Mouse (Mus musculus): Measurements from ENCODE around the gene Cyp2s1. TPM values are rescaled to one million over a fixed set of nuclear protein-coding genes. Genes with fewer than 3 reads are reported as not detected.
A peak's percentile ranks its signal among the peaks of the same experiment; 100 is the strongest.

Cyp2s1 gene
- 0.25 and 0.34 TPM in 2 replicates for polyA plus RNA-seq (2016; fragmentation: Nextera tagmentation; extraction: Ambion mirVana)

DNA sequence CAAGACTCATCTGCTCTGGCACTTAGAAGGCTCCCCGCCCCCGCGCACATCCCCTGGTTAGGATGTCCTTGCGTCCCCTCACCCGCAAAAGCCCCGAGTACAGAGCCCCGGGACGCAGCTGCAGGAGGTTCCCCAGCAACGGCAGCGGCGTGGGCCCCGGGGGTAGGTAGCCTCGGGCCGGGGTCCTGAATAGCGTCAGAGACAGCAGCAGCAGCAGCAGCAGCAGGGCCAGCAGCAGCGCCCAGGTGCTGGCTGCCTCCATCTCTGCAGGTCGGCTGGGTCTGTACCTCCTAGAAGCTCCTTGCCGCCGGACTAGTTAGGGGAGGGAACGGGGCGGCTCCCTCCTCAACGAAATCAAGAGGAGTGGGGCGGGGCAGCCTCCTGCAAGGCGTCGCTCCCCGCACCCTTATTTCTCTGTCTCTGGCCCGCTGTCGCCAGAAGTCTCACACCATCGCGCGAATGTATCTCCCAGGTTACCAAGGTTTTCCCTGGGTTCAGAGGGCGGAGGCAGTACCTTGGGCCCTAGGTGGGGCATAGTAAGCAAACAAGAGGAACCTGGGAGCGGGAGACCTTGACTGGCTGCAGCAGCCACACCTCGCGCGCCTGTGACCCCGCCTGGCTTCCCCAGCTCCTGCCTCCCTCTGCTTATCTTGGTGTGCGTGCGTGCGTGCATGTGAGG, at the start of gene Cyp2s1:
TSS of gene Cyp2s1 (minus strand) at position 673 of the 679 bp plus-strand sequence.
- WGBS: under 1% methylated on average over 40 of the region's 40 CpGs
- Histone ChIP-seq H3K9me3 (replicated peaks) (no peaks in the 10 kb centered on the region), H3K27ac (replicated peaks) (peak within 1 kb of the TSS; percentile 13; the same call in 1 of the 2 replicates), H3K36me3 (no peaks in the 10 kb centered on the region), H3K4me1 (peaks cover 14% of the 10 kb centered on the region), H3K4me3 (peak within 1 kb of the TSS; percentile 57), H3K27me3 (ENCODE audit: low read depth, poor library complexity, severe bottlenecking) (peaks cover 36% of the 10 kb centered on the region)
- peak; percentile 31 for DNase-seq (ENCODE audit: low spot score)

GRCm38 (mm10) chr7:25864861-25865260, 48.1 kb upstream of the Cyp2s1 start:
- no peak for DNase-seq (ENCODE audit: low spot score)
- Histone ChIP-seq H3K9me3 (replicated peaks) (peaks cover 18% of the 10 kb centered on the region; the same call in 1 of the 2 replicates), H3K4me1 (peaks cover 3% of the 10 kb centered on the region; the same call in 1 of the 2 replicates), H3K36me3 (no peaks in the 10 kb centered on the region), H3K27me3 (ENCODE audit: low read depth, poor library complexity, severe bottlenecking) (no peaks in the 10 kb centered on the region), H3K4me3 (no peak overlapping the region), H3K27ac (replicated peaks) (no peak overlapping the region)
- 37% methylated on average over 5 of the region's 5 CpGs for WGBS

GRCm38 (mm10) chr7:25863756-25864155, 47.0 kb upstream of the Cyp2s1 start:
- Histone ChIP-seq H3K4me3 (no peak overlapping the region), H3K36me3 (no peaks in the 10 kb centered on the region), H3K27me3 (ENCODE audit: low read depth, poor library complexity, severe bottlenecking) (no peaks in the 10 kb centered on the region), H3K27ac (replicated peaks) (no peak overlapping the region), H3K4me1 (peaks cover 7% of the 10 kb centered on the region; the same call in 1 of the 2 replicates), H3K9me3 (replicated peaks) (peaks cover 14% of the 10 kb centered on the region; the same call in 1 of the 2 replicates)
- no peak for DNase-seq (ENCODE audit: low spot score)
- WGBS: 89% methylated on average over 3 of the region's 3 CpGs

GRCm38 (mm10) chr7:25862365-25862764, 45.7 kb upstream of the Cyp2s1 start:
- Histone ChIP-seq H3K4me1 (peaks cover 7% of the 10 kb centered on the region; the same call in 1 of the 2 replicates), H3K27ac (replicated peaks) (no peak overlapping the region), H3K36me3 (no peaks in the 10 kb centered on the region), H3K9me3 (replicated peaks) (no peaks in the 10 kb centered on the region; the same call in 1 of the 2 replicates), H3K4me3 (no peak overlapping the region), H3K27me3 (ENCODE audit: low read depth, poor library complexity, severe bottlenecking) (no peaks in the 10 kb centered on the region)
- WGBS: 83% methylated on average over 2 of the region's 2 CpGs
- DNase-seq (ENCODE audit: low spot score): no peak

DNA sequence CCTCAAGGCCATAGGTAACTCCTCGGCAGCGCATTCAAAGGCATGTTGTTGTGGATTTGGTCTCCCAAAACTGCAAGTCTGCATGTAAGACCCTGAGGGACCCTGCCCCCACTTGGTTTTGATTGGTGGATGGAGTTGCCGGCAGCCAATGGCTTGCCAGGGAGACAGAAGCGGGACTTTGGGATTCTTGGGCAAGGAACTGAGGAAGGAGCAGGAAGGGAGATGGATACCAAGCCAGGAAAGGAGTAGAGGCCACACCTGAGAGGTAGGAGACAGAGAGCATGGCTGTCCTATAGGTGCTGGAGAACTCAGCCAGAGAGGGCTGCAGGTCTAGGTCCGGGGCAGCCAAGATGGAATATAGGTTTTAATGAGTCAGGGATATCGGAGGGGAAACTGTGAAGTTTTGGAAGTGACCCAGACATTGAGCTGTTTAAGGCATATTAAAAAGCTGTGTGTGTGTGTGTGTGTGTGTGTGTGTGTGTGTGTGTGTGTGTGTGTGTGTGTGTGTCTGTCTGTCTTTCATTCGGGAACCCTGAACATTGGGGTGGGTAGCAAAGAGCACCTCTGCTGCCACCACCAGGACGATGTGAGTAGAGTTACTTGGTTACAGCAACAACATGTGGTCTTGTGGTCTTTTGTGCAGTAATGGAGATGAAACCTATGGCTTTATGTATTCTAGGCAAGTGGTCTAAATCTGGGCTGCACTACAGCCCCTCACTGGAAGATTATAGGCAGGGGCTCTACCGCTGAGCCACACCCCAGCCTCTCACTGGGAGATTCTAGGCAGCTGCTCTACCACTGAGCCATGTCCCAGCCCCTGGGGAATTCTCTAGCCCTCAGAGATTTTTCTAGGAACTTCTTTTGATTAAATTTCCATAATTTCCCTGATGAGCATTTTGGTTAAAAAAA, 43.5 kb upstream of the Cyp2s1 start:
- Histone ChIP-seq H3K9me3 (replicated peaks) (no peaks in the 10 kb centered on the region), H3K27me3 (ENCODE audit: low read depth, poor library complexity, severe bottlenecking) (no peaks in the 10 kb centered on the region), H3K4me1 (peaks cover 7% of the 10 kb centered on the region; the same call in 1 of the 2 replicates), H3K27ac (replicated peaks) (peak overlapping the region; percentile 39; the same call in 1 of the 2 replicates), H3K36me3 (no peaks in the 10 kb centered on the region), H3K4me3 (peak overlapping the region; percentile 48)
- 23% methylated on average over 9 of the region's 9 CpGs for WGBS
- DNase-seq (ENCODE audit: low spot score): peak; percentile 52

- Histone ChIP-seq H3K4me3 (no peak overlapping the region), H3K27me3 (ENCODE audit: low read depth, poor library complexity, severe bottlenecking) (no peaks in the 10 kb centered on the region), H3K4me1 (peaks cover 6% of the 10 kb centered on the region; the same call in 1 of the 2 replicates), H3K27ac (replicated peaks) (no peak overlapping the region), H3K9me3 (replicated peaks) (0 out of 2 replicates have a peak, but pooled peaks cover 3% of the 10 kb centered on the region), H3K36me3 (no peaks in the 10 kb centered on the region)
- WGBS: 33% methylated on average over 8 of the region's 8 CpGs
- DNase-seq (ENCODE audit: low spot score): peak; percentile 46
Observed at GRCm38 (mm10) chr7:25855082-25855481, 38.4 kb upstream of the Cyp2s1 start.

DNA sequence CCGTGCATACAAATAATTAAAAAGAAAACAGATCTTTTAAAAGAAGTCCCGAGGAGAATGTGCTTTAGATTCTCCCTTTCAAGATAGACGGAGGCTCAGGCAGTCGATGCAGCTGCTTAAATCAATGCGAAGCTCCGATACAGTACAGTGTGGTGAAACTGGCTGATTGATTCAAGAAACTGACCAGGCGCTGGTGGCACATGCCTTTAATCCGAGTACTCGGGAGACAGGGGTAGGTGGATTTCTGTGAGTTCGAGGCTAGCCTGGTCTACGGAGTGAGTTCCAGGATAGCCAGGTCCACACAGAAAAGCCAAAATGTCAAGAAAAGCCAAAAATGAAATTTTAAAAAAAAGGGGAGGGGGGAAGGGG, 31.7 kb upstream of the Cyp2s1 start:
- no peaks in the 10 kb centered on the region for H3K27me3 ChIP-seq (ENCODE audit: low read depth, poor library complexity, severe bottlenecking)
- peak overlapping the region; percentile 82 for H3K27ac ChIP-seq (replicated peaks)
- no peaks in the 10 kb centered on the region for H3K36me3 ChIP-seq
- peak; percentile 25 for DNase-seq (ENCODE audit: low spot score)
- H3K9me3 ChIP-seq (replicated peaks): 0 out of 2 replicates have a peak, but pooled peaks cover 3% of the 10 kb centered on the region
- WGBS: 31% methylated on average over 11 of the region's 11 CpGs
- H3K4me1 ChIP-seq: no peaks in the 10 kb centered on the region
- H3K4me3 ChIP-seq: peak overlapping the region; percentile 58

DNA sequence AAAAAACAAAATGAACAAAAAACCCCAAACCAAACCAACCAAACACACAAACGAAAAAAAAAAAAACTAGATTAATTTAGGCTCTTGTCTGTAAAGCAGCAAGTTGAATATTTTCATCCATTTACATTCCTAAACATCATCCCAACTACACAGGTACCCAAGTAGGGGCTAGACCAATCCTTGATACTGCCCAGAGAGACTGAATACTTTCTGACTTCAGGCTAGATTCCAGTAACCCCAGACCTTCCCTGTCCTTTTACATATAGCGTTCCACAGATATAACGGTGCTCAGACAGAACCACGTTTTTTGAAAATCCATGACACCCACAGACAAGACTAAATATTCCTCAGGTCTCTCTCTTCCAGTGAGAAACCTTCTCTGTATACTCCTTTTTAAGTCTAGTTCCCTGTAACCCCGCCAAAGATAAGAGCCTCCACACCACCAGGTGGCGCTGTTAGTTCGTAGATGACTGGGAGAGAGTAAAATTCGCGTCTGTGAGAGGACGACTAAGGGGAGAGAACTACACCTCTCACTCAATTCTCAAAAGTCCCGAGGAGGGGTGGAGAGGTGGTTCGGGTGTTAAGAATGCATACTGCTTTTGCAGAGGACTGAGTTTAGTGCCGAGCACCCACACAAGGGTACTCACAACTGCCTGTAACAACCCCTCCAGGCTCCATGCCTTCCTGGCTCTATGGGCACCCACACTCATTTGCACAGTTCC, 31.2 kb upstream of the Cyp2s1 start:
- H3K27me3 ChIP-seq (ENCODE audit: low read depth, poor library complexity, severe bottlenecking): no peaks in the 10 kb centered on the region
- peak overlapping the region; percentile 58 for H3K4me3 ChIP-seq
- no peaks in the 10 kb centered on the region for H3K4me1 ChIP-seq
- H3K9me3 ChIP-seq (replicated peaks): no peaks in the 10 kb centered on the region
- H3K36me3 ChIP-seq: no peaks in the 10 kb centered on the region
- DNase-seq (ENCODE audit: low spot score): peak; percentile 84
- peak overlapping the region; percentile 82 for H3K27ac ChIP-seq (replicated peaks)
- 11% methylated on average over 13 of the region's 13 CpGs for WGBS

GRCm38 (mm10) chr7:25844885-25845284, 28.2 kb upstream of the Cyp2s1 start:
- Histone ChIP-seq H3K9me3 (replicated peaks) (no peaks in the 10 kb centered on the region), H3K27me3 (ENCODE audit: low read depth, poor library complexity, severe bottlenecking) (no peaks in the 10 kb centered on the region), H3K4me3 (no peak overlapping the region), H3K27ac (replicated peaks) (no peak overlapping the region), H3K4me1 (no peaks in the 10 kb centered on the region), H3K36me3 (no peaks in the 10 kb centered on the region)
- 80% methylated on average over 3 of the region's 3 CpGs for WGBS
- DNase-seq (ENCODE audit: low spot score): no peak

DNA sequence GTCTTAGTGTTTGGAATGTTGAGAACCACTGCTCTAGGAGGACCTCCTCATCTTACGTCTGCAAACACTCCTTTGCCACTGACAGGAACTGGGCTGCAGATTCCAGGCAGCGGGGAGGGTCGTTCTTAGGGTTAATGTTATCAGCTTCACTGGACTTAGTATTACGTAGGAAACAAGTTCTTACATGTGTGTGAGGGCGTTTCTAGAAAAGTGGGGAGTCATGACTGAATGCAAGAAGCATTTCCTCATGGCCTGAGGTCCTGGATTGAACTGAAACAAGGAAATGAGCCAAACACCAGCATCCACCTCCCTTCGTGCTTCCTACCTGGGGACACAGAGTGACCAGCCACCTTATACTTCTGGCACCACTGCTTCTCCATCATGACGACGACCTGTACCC, 27.7 kb upstream of the Cyp2s1 start:
- Histone ChIP-seq H3K9me3 (replicated peaks) (no peaks in the 10 kb centered on the region), H3K36me3 (no peaks in the 10 kb centered on the region), H3K27ac (replicated peaks) (no peak overlapping the region), H3K27me3 (ENCODE audit: low read depth, poor library complexity, severe bottlenecking) (no peaks in the 10 kb centered on the region), H3K4me3 (no peak overlapping the region), H3K4me1 (no peaks in the 10 kb centered on the region)
- WGBS: 80% methylated on average over 8 of the region's 8 CpGs
- DNase-seq (ENCODE audit: low spot score): no peak

- 32% methylated on average over 2 of the region's 2 CpGs for WGBS
- H3K9me3 ChIP-seq (replicated peaks): no peaks in the 10 kb centered on the region
Observed at GRCm38 (mm10) chr7:25843492-25843891, 26.8 kb upstream of the Cyp2s1 start.

GRCm38 (mm10) chr7:25840908-25841307, 24.2 kb upstream of the Cyp2s1 start:
- H3K9me3 ChIP-seq (replicated peaks): no peaks in the 10 kb centered on the region
- H3K4me3 ChIP-seq: no peak overlapping the region
- no peak overlapping the region for H3K27ac ChIP-seq (replicated peaks)
- no peak for DNase-seq (ENCODE audit: low spot score)
- no peaks in the 10 kb centered on the region for H3K36me3 ChIP-seq
- no peaks in the 10 kb centered on the region for H3K4me1 ChIP-seq
- no peaks in the 10 kb centered on the region for H3K27me3 ChIP-seq (ENCODE audit: low read depth, poor library complexity, severe bottlenecking)
- 81% methylated on average over 4 of the region's 4 CpGs for WGBS

More at GRCm38 (mm10) chr7:25843492-25843891, 26.8 kb upstream of the Cyp2s1 start:
- no peaks in the 10 kb centered on the region for H3K36me3 ChIP-seq
- H3K4me1 ChIP-seq: no peaks in the 10 kb centered on the region
- no peak for DNase-seq (ENCODE audit: low spot score)
- H3K4me3 ChIP-seq: no peak overlapping the region
- H3K27me3 ChIP-seq (ENCODE audit: low read depth, poor library complexity, severe bottlenecking): no peaks in the 10 kb centered on the region
- H3K27ac ChIP-seq (replicated peaks): no peak overlapping the region

Data from midbrain, embryonic 10.5 days (tissue).